Mouse (Mus musculus): ENCODE results near the gene Gm12394.
"Not testable (repeated sequence)": the region's sequence is repeated elsewhere in the genome, so short reads cannot be mapped to it uniquely, and the experiment has no call there.

Gm12394 gene

GRCm38 (mm10) chr4:42856671-42857070 is at the start of gene Gm12394:
Gene Gm12394, minus strand, starts transcription at chr4:42856771.
- not testable (repeated sequence) for DNase-seq

- no peak for DNase-seq
These were observed 48.4 kb upstream of the Gm12394 start for GRCm38 (mm10) chr4:42904966-42905365.

GRCm38 (mm10) chr4:42904523-42904922 is 48.0 kb upstream of the Gm12394 start:
- DNase-seq = no peak

GRCm38 (mm10) chr4:42903942-42904341 is 47.4 kb upstream of the Gm12394 start:
- no peak for DNase-seq

GRCm38 (mm10) chr4:42902730-42903129 is 46.2 kb upstream of the Gm12394 start:
- no peak for DNase-seq

- DNase-seq = no peak
These were observed 45.6 kb upstream of the Gm12394 start for GRCm38 (mm10) chr4:42902174-42902573.

GRCm38 (mm10) chr4:42900878-42901277 is 44.3 kb upstream of the Gm12394 start:
- DNase-seq = no peak

- no peak for DNase-seq
These were observed 42.3 kb upstream of the Gm12394 start for GRCm38 (mm10) chr4:42898914-42899313.

GRCm38 (mm10) chr4:42895118-42895517 is 38.5 kb upstream of the Gm12394 start:
- DNase-seq = no peak

- no peak for DNase-seq
These were observed 34.6 kb upstream of the Gm12394 start for GRCm38 (mm10) chr4:42891176-42891575.

- DNase-seq = no peak
These were observed 32.2 kb upstream of the Gm12394 start for GRCm38 (mm10) chr4:42888806-42889205.

- no peak for DNase-seq
These were observed 30.4 kb upstream of the Gm12394 start for GRCm38 (mm10) chr4:42886926-42887325.

GRCm38 (mm10) chr4:42880677-42880948 is 24.0 kb upstream of the Gm12394 start:
- DNase-seq = no peak

GRCm38 (mm10) chr4:42879829-42880676 is 23.5 kb upstream of the Gm12394 start:
- no peak for DNase-seq

- no peak for DNase-seq
These were observed 21.1 kb upstream of the Gm12394 start for GRCm38 (mm10) chr4:42877657-42878056.

GRCm38 (mm10) chr4:42876586-42877291 is 20.2 kb upstream of the Gm12394 start:
- DNase-seq = peak; percentile 44 to 49

- no peak for DNase-seq
These were observed 17.6 kb upstream of the Gm12394 start, which contains the start of gene Fam205c for GRCm38 (mm10) chr4:42874134-42874533. Gene Fam205c, minus strand, starts transcription at chr4:42874234.

- DNase-seq = peak; percentile 15 to 23
These were observed 16.3 kb upstream of the Gm12394 start for GRCm38 (mm10) chr4:42872746-42873435.

GRCm38 (mm10) chr4:42872151-42872550 is 15.6 kb upstream of the Gm12394 start:
- DNase-seq = no peak

- DNase-seq = no peak
These were observed 14.2 kb upstream of the Gm12394 start for GRCm38 (mm10) chr4:42870748-42871147.

- DNase-seq = no peak
These were observed 11.6 kb upstream of the Gm12394 start for GRCm38 (mm10) chr4:42868193-42868592.

GRCm38 (mm10) chr4:42867390-42867789 is 10.8 kb upstream of the Gm12394 start:
- DNase-seq = no peak

GRCm38 (mm10) chr4:42863487-42863886 is 6.9 kb upstream of the Gm12394 start:
- DNase-seq = not testable (repeated sequence)

- not testable (repeated sequence) for DNase-seq
These were observed 3.9 kb upstream of the Gm12394 start for GRCm38 (mm10) chr4:42860483-42860882.
